Mouse (Mus musculus): ENCODE measurements around the gene Ccdc88c.
A peak's percentile ranks its signal among the peaks of the same experiment; 100 is the strongest.
"Not testable (repeated sequence)": the region's sequence is repeated elsewhere in the genome, so short reads cannot be mapped to it uniquely, and the experiment has no call there.

Gene Ccdc88c

DNA sequence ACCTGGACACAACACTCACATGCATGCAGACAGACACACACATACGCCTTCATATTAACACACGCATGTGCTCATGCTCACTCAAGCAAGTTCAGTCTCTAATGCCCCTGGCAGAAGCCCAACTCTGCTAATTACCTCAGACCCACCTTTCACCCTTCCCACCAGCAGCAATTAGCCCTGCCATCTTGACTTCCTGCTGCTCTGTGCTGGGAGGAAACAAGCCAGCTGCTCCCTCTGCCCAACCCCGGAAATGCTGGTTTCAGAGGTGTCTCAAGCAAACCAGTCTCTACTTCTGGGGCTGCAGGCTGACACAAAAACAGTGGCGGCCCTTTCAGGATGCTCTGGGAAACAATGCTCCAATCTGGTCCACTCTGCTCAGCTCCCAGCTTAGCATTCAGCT lies 12.9 kb downstream of the Ccdc88c start:
- no peak for DNase-seq

- DNase-seq = no peak
Measured at GRCm38 (mm10) chr12:101015165-101015560, 13.7 kb downstream of the Ccdc88c start.

GRCm38 (mm10) chr12:101014549-101015164 lies 14.2 kb downstream of the Ccdc88c start:
- DNase-seq = no peak

GRCm38 (mm10) chr12:101013668-101014067 lies 15.2 kb downstream of the Ccdc88c start:
- DNase-seq = not testable (repeated sequence)

GRCm38 (mm10) chr12:101013078-101013665 lies 15.7 kb downstream of the Ccdc88c start:
- DNase-seq = no peak

- no peak for DNase-seq
Measured at GRCm38 (mm10) chr12:101012197-101013077, 16.4 kb downstream of the Ccdc88c start.

- DNase-seq = no peak
Measured at GRCm38 (mm10) chr12:101011017-101011416, 17.8 kb downstream of the Ccdc88c start.

DNA sequence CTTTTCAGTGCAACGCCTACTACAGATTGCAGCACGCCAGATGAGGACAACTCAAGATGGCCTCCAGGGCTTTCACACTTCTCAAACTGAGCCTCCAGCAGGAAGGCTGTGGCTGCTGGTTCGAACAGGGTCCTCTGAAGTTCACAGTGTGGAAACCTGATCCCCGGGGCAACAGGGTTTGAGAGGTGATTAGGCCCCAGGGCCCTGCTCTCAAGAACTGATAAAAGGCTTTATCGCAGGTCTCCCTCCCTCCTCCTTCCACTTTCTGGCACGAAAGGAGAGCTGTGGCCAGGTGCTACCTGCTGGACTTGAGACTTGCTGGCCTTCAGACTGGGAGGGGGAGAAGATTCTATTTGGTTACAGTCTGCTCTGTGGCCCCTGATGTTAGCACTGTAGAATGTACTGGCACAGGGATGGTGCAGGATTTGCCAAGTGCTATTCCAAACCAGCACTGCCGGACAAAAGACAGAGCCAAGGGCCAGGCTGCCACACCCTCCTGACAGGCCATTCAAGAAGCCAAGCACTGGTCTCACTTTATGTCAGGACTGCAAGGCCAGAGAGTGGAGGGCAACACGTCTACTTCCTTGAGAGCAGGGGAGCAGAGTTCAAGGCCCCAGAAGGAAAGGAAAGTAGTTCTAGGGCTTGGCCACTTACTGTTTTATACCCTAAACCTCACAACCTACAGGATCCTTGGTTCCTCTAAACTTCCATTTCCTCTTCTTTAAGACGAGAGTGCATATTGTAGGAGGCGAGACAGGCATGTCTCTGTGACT lies 18.5 kb downstream of the Ccdc88c start:
- no peak for DNase-seq

GRCm38 (mm10) chr12:101009225-101009624 lies 19.6 kb downstream of the Ccdc88c start:
- DNase-seq = no peak

GRCm38 (mm10) chr12:101008648-101009047 lies 20.2 kb downstream of the Ccdc88c start:
- no peak for DNase-seq

GRCm38 (mm10) chr12:101007968-101008481 lies 20.8 kb downstream of the Ccdc88c start:
- DNase-seq = peak; percentile 69

GRCm38 (mm10) chr12:101007427-101007826 lies 21.4 kb downstream of the Ccdc88c start:
- DNase-seq = no peak

DNA sequence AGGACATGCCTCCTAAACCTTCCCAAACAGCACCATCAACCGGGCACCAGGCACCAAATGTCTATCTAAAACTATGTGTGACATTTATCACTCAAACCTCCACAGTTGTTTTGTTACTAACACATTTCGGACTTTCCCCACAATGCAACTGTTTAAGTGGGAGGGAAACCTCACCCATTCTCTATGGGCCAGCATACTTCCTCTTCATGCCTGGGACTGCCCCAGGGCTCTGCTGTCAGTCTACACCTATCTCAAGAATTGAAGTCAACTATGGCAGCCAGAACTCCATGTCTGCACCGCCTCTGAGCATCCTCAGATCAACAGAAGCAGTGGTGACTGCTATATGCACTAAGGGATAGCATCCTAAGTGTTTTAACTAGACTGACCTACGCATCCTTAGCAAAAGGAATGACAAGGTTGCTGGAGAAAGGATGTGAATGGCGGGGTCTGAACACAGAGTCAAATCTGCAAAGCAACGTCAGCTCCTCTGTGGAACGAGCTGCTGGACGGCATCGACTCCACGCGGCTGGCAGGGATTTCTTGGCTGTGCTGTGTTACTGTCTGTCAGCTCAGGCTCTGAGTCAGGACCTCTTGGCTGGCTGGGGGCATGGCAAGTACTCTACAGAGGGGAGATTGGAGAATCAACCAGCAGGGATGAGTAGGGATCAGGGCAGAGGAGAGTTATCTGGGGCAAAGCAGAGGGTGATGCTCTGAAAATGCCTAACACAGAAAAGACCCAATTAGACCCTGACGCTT lies 23.0 kb downstream of the Ccdc88c start:
- DNase-seq = no peak

DNA sequence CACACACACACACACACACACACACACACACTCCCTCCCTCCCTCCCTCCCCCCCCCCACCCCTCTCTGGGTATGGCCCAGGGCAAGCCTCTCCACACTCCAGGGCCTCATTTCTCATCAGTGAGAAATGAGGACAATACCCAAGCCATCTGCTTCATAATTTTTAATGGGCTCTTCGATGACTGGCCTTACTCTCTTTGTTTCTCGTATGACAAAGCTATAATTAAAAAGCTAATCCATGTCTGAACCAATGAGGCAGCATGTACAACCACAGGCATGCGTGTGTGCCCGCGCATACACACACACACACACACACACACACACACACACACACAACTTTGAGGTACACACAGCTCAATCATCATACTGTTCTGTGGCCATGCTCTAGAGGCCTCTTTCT lies 23.9 kb downstream of the Ccdc88c start:
- DNase-seq = no peak

DNA sequence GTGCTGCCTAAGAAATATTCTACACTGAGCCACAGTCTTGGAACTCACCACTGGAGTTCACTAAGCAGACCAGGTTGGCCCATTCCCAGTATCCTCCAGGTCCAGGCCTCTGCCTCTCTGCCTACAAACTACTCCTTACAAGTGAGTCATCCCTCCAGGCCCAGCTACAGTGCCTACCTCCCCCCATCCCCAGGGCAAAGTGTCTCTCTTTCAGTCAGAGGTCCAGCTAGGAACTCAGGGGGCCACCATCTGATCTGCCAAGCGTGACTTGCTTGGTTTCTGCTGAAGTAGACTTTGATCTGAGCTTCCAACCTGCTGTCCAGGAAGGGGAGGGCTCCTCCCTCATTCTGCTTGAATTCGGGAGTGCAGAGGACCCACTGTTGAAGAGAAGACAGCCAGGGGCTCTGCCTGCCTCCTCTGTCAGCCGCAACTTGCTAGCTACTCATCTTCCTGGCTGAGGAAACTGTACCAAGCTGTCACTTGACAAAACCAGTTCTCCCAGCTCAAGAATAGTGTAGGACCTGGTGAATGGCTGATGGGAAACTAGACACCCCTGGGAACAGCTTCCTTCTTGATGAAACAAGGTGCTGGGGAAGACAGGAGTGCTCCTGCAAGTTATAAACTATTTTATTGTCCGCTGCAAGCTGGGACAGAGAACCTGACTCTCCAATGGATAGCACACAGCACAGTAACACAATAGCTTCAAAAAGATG lies 25.9 kb downstream of the Ccdc88c start:
- no peak for DNase-seq

DNA sequence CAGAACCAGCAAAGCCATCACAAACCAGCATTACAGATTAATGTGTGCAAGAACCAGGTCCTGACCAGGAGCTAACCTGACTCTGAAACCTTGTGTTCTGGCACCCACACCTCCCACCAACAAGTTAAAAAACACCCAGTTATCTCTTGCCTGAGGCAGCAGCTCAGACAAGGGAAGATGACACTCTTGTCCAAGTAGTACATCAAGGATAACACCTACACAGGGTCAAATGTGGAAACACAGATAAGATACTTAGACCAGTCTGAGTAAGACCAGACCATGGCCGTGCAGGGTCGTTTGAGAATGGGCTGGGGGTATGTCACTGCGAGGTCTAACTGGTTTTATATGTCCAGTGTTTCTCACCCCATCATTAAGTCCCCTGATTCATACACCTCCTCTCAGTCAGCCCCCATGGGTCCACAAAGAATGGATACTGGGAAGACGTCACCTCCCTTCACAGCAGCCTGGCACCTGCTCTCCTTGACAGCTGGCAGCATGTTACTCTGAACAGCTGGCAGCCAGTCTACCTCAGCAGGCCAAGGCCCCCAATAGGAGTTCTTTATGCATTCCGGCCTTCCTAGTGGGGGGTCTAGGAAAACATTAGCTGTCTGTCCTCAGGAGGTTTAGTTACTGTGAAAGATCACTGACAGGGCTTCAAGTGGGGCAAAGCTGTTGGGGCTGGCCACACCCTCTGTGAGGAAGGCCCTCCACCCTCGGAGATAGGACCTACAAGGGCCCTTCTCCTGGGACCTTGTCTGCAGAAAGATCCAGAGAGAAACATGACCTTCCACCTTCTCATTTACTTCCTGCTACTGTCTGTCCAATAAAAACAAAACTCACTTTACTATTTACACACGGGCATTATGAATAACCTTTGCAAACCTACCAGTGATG lies 29.5 kb downstream of the Ccdc88c start:
- no peak for DNase-seq

DNA sequence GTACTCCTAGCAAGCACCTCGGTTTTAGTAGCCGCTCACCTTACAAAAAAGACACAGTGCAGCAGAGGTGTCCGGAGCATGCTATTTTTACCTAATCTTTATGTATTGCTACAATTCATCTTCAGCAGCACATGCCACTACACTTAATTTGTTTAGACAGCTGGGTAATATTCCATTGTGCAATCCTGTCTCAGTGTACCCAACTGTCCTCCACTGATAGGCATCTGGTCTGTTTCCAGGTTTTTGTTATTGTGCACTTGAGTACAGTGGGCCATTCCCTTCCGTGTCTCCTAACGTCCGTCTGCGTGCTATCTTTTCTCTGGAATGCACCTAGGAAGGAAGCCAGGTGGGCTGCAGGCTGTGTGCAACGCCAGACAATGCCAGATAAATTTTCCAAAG lies 30.3 kb downstream of the Ccdc88c start:
- DNase-seq = no peak

DNA sequence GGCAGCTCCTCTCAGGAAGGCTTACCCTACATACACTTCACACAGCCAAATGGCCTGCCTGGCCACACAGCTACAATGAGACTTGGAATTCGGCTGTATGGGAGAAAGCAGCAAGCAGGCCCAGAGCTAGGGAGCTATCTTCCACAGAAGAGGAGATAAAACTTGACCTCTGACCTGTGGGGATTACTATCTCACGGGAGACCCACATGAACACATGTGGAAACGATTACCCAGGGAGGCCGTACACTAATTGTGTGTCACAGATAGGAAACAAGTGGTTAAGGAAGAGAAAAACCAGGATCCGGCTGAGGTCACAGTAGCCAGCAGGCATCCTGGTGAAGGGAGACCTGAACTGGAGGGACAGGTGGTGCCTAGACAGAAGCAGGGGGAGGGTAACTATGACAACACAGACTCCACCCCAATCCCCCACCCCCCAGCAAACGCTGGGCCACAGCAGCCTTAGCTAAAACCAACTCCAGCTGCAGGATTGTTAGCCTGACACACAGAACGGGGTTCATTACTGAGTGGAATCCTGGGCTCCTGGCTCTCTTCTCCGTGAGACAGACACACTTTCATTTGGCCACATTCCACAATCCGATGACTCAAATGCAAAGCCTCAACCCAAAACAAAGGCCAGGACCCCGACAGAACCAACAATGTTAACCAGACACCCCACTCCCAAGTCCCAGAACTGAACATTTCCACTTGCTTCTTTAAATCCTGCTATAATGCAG lies 30.9 kb downstream of the Ccdc88c start:
- DNase-seq = no peak

DNA sequence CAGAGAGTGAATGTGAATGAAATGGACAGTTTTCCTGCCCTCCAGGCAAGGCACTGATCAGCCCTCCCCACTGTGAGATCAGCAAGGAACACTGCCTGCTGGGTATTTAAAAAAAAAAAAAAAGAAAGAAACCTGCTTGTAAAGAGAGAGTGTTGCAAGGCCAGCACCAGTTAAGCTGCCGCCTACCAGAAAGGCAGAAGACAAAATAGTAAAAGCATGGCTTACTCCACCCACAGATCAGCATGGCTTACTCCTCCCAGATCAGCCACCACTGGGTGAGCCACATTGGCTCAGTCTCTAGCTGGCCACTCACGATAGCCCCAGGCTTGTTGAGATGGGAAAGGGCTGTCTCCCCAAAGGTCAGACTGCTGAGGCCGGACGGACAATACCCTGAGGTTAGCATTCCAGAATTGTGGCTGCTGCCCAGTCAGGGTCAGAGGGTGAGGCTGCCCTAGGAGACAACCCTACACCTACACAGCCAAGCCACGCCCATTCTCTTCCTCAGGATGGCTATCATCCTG lies 32.4 kb downstream of the Ccdc88c start:
- peak; percentile 45 for DNase-seq

All from right cerebral cortex, postnatal 25 days (tissue).